Mouse (Mus musculus) MEL (cell line): ENCODE results near the gene Lifr. TPM values are rescaled to one million over a fixed set of nuclear protein-coding genes. Genes with fewer than 3 reads are reported as not detected.

Source experiments
- DNase-seq: peaks from one replicate; pipeline ENCODE4 v3.0.0; 2011; ENCODE audit warnings: low read depth, low spot score
- H3K27ac ChIP-seq: 2 replicates; pipeline ENCODE4 v1.5.1; 2012; ENCODE audit warnings: low read depth, mild to moderate bottlenecking, control low read depth, low read length, moderate library complexity; ENCODE audit not compliant: control insufficient read depth
- H3K27me3 ChIP-seq, 2 experiments: fragments of 150-350 bp in 1 of 2; sonication (generic) in 1 of 2; 2 replicates each; pipeline ENCODE4 v1.6.1; 2012; ENCODE audit warnings: low read length in 2 of 2, mild to moderate bottlenecking in 2 of 2, improper control_type of control experiment in 1 of 2, moderate library complexity in 1 of 2; ENCODE audit not compliant: insufficient read depth in 2 of 2, control insufficient read depth in 1 of 2
- H3K36me3 ChIP-seq, 2 experiments: 2 replicates each; pipeline ENCODE4 v1.6.1; 2012 to 2014; ENCODE audit warnings: low read length in 2 of 2, improper control_type of control experiment in 1 of 2, inconsistent platforms in 1 of 2, mild to moderate bottlenecking in 1 of 2; ENCODE audit not compliant: insufficient read depth in 2 of 2, control insufficient read depth in 1 of 2
- H3K4me1 ChIP-seq, 2 experiments: fragments of 150-350 bp in 1 of 2; sonication (generic) in 1 of 2; 2 replicates each; pipeline ENCODE4 v1.6.1; 2012; ENCODE audit warnings: low read length in 2 of 2, improper control_type of control experiment in 1 of 2, mild to moderate bottlenecking in 1 of 2; ENCODE audit not compliant: insufficient read depth in 2 of 2, control insufficient read depth in 1 of 2
- H3K4me3 ChIP-seq, 2 experiments: fragments of 150-350 bp in 1 of 2; sonication (generic) in 1 of 2; 2 replicates each; pipeline ENCODE4 v1.5.1; 2012; ENCODE audit warnings: low read depth in 2 of 2, low read length in 2 of 2, mild to moderate bottlenecking in 2 of 2, moderate library complexity in 2 of 2, control low read depth in 1 of 2, improper control_type of control experiment in 1 of 2; ENCODE audit not compliant: control insufficient read depth in 1 of 2, insufficient read depth in 1 of 2
- H3K79me2 ChIP-seq: 2 replicates; pipeline ENCODE4 v1.6.1; 2012; ENCODE audit warnings: mild to moderate bottlenecking, low read length, moderate library complexity; ENCODE audit not compliant: control insufficient read depth, poor library complexity, insufficient read depth
- H3K9ac ChIP-seq: 2 replicates; pipeline ENCODE4 v1.6.1; 2012; ENCODE audit warnings: low read depth, mild to moderate bottlenecking, control low read depth, low read length, moderate library complexity; ENCODE audit not compliant: control insufficient read depth, poor library complexity, severe bottlenecking
- H3K9me3 ChIP-seq: fragments of 150-350 bp; sonication (generic); replicated peaks from 2 replicates; pipeline ENCODE4 v1.6.1; 2012; ENCODE audit warnings: mild to moderate bottlenecking, low read length, improper control_type of control experiment, moderate library complexity; ENCODE audit not compliant: insufficient read depth
- CTCF ChIP-seq, 3 experiments: IDR thresholded peaks in 2 of 3; conservative IDR thresholded peaks in 1 of 3; 2 replicates each; pipeline ENCODE4 v1.5.1; 2011 to 2012; ENCODE audit warnings: low read length in 3 of 3, low read depth in 2 of 3, mild to moderate bottlenecking in 2 of 3, improper control_type of control experiment in 1 of 3, inconsistent platforms in 1 of 3, mixed read lengths in 1 of 3, moderate library complexity in 1 of 3; ENCODE audit not compliant: control insufficient read depth in 1 of 3, insufficient read depth in 1 of 3, poor library complexity in 1 of 3, severe bottlenecking in 1 of 3
- ELF1 ChIP-seq: IDR thresholded peaks from 2 replicates; pipeline ENCODE4 v1.6.1; 2014; ENCODE audit warnings: low read depth, mild to moderate bottlenecking, inconsistent platforms, low read length, improper control_type of control experiment, moderate library complexity
- EP300 ChIP-seq, 2 experiments: IDR thresholded peaks; 2 replicates each; pipeline ENCODE4 v1.6.1; 2011; ENCODE audit warnings: improper control_type of control experiment in 2 of 2, low read length in 2 of 2, low read depth in 1 of 2, mild to moderate bottlenecking in 1 of 2
- ETS1 ChIP-seq: IDR thresholded peaks from 2 replicates; pipeline ENCODE4 v1.6.1; 2012; ENCODE audit warnings: low read depth, mild to moderate bottlenecking, inconsistent platforms, low read length, improper control_type of control experiment, moderate library complexity
- HCFC1 ChIP-seq: IDR thresholded peaks from 2 replicates; pipeline ENCODE4 v1.6.1; 2012; ENCODE audit warnings: low read depth, mild to moderate bottlenecking, inconsistent platforms, low read length, improper control_type of control experiment, moderate library complexity
- KAT2A ChIP-seq: conservative IDR thresholded peaks from 2 replicates; pipeline ENCODE4 v1.6.1; 2012; ENCODE audit warnings: low read depth, low read length, improper control_type of control experiment, inconsistent platforms
- MAFK ChIP-seq: IDR thresholded peaks from 2 replicates; pipeline ENCODE4 v1.6.1; 2011; ENCODE audit warnings: low read depth, mild to moderate bottlenecking, low read length, improper control_type of control experiment, borderline replicate concordance
- MAX ChIP-seq: IDR thresholded peaks from 2 replicates; pipeline ENCODE4 v1.6.1; 2011; ENCODE audit warnings: low read length, improper control_type of control experiment
- MEF2A ChIP-seq: IDR thresholded peaks from 2 replicates; pipeline ENCODE4 v1.6.1; 2014; ENCODE audit warnings: low read depth, mild to moderate bottlenecking, inconsistent platforms, low read length, improper control_type of control experiment; ENCODE audit not compliant: poor library complexity, insufficient replicate concordance, severe bottlenecking; ENCODE audit errors: extremely low read depth
- MYB ChIP-seq: IDR thresholded peaks from 2 replicates; pipeline ENCODE4 v1.6.1; 2011; ENCODE audit warnings: mild to moderate bottlenecking, low read depth, low read length, improper control_type of control experiment
- POLR2AphosphoS2 ChIP-seq: IDR thresholded peaks from 2 replicates; pipeline ENCODE4 v1.6.1; 2011; ENCODE audit warnings: low read length, improper control_type of control experiment
- POLR2AphosphoS5 ChIP-seq: IDR thresholded peaks from 2 replicates; pipeline ENCODE4 v1.6.1; 2012; ENCODE audit warnings: low read depth, borderline replicate concordance, mild to moderate bottlenecking, inconsistent platforms, low read length, moderate library complexity, mixed read lengths
- RCOR1 ChIP-seq: IDR thresholded peaks from 2 replicates; pipeline ENCODE4 v1.6.1; 2012; ENCODE audit warnings: low read depth, mild to moderate bottlenecking, inconsistent platforms, low read length, improper control_type of control experiment
- SIN3A ChIP-seq: IDR thresholded peaks from 2 replicates; pipeline ENCODE4 v1.6.1; 2012; ENCODE audit warnings: low read length, improper control_type of control experiment, inconsistent platforms
- USF2 ChIP-seq, 2 experiments: IDR thresholded peaks; 2 replicates each; pipeline ENCODE4 v1.6.1; 2011 to 2012; ENCODE audit warnings: improper control_type of control experiment in 2 of 2, low read length in 2 of 2, borderline replicate concordance in 1 of 2, inconsistent platforms in 1 of 2, low read depth in 1 of 2, mild to moderate bottlenecking in 1 of 2; ENCODE audit not compliant: insufficient read depth in 1 of 2
- ZMIZ1 ChIP-seq: IDR thresholded peaks from 2 replicates; pipeline ENCODE4 v1.6.1; 2012; ENCODE audit warnings: low read depth, mild to moderate bottlenecking, inconsistent platforms, low read length, improper control_type of control experiment, moderate library complexity
- ZNF384 ChIP-seq: IDR thresholded peaks from 2 replicates; pipeline ENCODE4 v1.6.1; 2012; ENCODE audit warnings: low read depth, mild to moderate bottlenecking, inconsistent platforms, low read length, improper control_type of control experiment
- polyA plus RNA-seq, 2 experiments: library from polyadenylated mRNA; stranded (reverse) in 1 of 2; unstranded in 1 of 2; fragments of >175 nt in 1 of 2; fragments of >200 nt in 1 of 2; gene quantifications; 2 replicates each; pipeline versions ENCODE4 v1.2.1 to v1.2.4; 2012; ENCODE audit warnings: low replicate concordance in 2 of 2, low read depth in 1 of 2; ENCODE audit not compliant: insufficient read length in 2 of 2, insufficient read depth in 1 of 2, missing spikeins in 1 of 2
- total RNA-seq: library from RNA; depleted of rRNA; stranded (reverse); fragments of 300-350 nt; gene quantifications from 2 replicates; pipeline ENCODE4 v1.2.3, GENCODE M21; 2012

The Lifr gene
- total and polyA plus RNA-seq, 3 experiments, result not detected

GRCm38 (mm10) chr15:7208180-7208579, 117.8 kb downstream of the Lifr start:
- Histone ChIP-seq H3K4me3 (no peak overlapping the region), H3K27me3 (no peaks in the 10 kb centered on the region), H3K4me1 (no peaks in the 10 kb centered on the region), H3K79me2 (no peaks in the 10 kb centered on the region), H3K27ac (no peak overlapping the region), H3K36me3 (no peaks in the 10 kb centered on the region), H3K9ac (no peak overlapping the region), H3K9me3 (no peaks in the 10 kb centered on the region)
- no peak for TF ChIP-seq USF2 (IDR thresholded peaks at IDR 0.05; ENCODE audit: borderline replicate concordance in 1 of 2, insufficient read depth in 1 of 2, low read depth in 1 of 2, low read length in 2 of 2)
- no peak for TF ChIP-seq MYB
- TF ChIP-seq KAT2A, result no peak
- no peak for TF ChIP-seq MAFK
- no peak for TF ChIP-seq SIN3A
- TF ChIP-seq ETS1, result no peak
- TF ChIP-seq HCFC1, result no peak
- TF ChIP-seq MAX, result no peak
- TF ChIP-seq EP300 (IDR thresholded peaks at IDR 0.05; ENCODE audit: low read depth in 1 of 2, low read length in 2 of 2), result no peak
- no peak for TF ChIP-seq POLR2AphosphoS2
- no peak for TF ChIP-seq MEF2A
- no peak for TF ChIP-seq POLR2AphosphoS5
- no peak for TF ChIP-seq ZNF384
- no peak for DNase-seq

- DNase-seq, result no peak
- H3K27me3 ChIP-seq, result no peaks in the 10 kb centered on the region
- no peaks in the 10 kb centered on the region for H3K9me3 ChIP-seq
- no peak overlapping the region for H3K4me3 ChIP-seq
- no peak overlapping the region for H3K27ac ChIP-seq
- TF ChIP-seq CTCF (IDR thresholded peaks at IDR 0.05 in 2 of 3, conservative IDR thresholded peaks at IDR 0.05 in 1 of 3; ENCODE audit: control insufficient read depth in 1 of 3, insufficient read depth in 1 of 3, low read depth in 2 of 3, low read length in 3 of 3, poor library complexity in 1 of 3, severe bottlenecking in 1 of 3) (no peak), POLR2AphosphoS2 (no peak), ZMIZ1 (no peak), KAT2A (no peak), MYB (no peak), ELF1 (no peak), RCOR1 (no peak)
- peaks cover 0 to 7% of the 10 kb centered on the region in 2 experiments; a peak in 2 of 4 replicates for H3K36me3 ChIP-seq
- no peaks in the 10 kb centered on the region for H3K79me2 ChIP-seq
- peaks cover 0 to 8% of the 10 kb centered on the region in 2 experiments; a peak in 2 of 4 replicates for H3K4me1 ChIP-seq
- H3K9ac ChIP-seq, result no peak overlapping the region
These were observed 123.3 kb downstream of the Lifr start for GRCm38 (mm10) chr15:7213683-7214082.
